Mouse (Mus musculus): Measurements from ENCODE around the gene Kcnmb2. TPM values are rescaled to one million over a fixed set of nuclear protein-coding genes. Genes with fewer than 3 reads are reported as not detected.
A peak's percentile ranks its signal among the peaks of the same experiment; 100 is the strongest.

Gene Kcnmb2
- total RNA-seq, 1 experiment from 2014 or later = not detected

DNA sequence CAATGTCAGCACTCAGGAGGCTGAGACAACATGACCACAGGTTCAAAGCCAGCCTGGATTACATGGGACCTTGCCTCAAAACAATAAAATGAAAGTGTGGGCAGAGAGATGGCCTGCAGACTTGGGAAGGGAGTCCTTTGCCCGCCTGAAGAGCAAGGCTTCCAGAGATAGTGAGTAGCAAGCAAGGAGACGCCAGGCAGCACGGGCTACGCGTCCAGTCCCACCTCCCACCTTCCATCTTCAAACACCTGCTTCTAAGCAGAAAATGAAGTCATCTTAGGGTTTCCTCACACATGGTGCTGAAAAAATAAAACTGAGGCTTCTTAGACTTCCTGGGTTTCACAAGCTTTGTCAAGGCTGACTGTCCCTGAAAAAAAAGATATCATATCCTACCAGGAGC is 109.3 kb downstream of the Kcnmb2 start:
- no peak for ATAC-seq (replicated peaks; ENCODE audit: low read depth, poor library complexity, severe bottlenecking)

DNA sequence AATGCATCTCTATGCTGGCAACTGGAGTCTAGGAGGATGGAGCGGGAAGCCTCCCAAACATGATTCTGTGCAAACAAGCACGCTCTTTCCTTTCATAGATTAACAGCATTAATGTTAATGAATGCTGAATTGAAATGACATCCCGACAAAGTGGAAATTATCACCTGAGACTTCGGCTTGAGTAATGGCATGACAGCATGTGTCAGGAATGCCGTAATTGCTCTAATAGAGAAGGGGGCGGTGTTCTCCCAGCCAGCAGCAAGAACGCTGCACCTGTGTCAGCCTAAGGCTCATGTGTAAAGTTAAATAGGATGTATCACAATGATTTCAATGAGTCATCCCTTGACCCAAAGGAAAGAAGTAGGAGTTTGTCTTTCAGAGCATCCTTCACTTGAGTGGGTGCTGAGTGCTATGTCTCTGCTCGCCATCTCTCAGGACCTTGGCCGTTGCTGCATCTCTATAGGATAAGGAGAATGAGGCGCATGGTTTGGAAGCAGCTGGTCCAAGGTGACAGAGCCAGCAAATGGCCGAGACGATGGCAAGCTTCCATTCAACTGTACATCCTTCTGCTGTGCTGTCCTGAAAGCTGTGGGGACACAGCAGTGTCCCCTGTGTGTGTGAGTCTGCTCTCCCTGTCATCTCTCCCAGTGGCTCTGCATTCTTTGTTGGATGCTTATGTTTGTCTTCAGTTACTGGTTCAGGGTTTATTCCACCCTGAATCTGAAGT is 110.1 kb downstream of the Kcnmb2 start:
- ATAC-seq (replicated peaks; ENCODE audit: low read depth, poor library complexity, severe bottlenecking) = no peak

DNA sequence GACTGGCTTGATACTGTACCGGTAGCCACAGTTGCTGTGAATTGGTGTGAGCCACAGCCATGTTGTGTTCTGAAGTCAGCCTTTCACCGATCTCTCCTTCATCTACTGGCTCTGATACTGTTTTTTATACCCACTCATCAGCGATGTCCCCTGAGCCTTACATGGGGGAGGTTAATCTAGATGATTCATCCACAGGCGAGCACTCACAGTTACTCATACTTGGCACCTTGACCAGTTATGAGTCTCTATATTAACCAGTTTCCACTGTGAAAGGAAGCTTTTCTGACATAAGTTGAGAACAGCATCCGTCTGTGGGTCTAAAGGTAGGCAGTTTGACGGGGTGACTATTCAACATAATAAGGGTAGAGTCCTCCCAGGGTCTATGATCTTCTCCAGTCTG is 118.7 kb downstream of the Kcnmb2 start:
- no peak for ATAC-seq (replicated peaks; ENCODE audit: low read depth, poor library complexity, severe bottlenecking)

DNA sequence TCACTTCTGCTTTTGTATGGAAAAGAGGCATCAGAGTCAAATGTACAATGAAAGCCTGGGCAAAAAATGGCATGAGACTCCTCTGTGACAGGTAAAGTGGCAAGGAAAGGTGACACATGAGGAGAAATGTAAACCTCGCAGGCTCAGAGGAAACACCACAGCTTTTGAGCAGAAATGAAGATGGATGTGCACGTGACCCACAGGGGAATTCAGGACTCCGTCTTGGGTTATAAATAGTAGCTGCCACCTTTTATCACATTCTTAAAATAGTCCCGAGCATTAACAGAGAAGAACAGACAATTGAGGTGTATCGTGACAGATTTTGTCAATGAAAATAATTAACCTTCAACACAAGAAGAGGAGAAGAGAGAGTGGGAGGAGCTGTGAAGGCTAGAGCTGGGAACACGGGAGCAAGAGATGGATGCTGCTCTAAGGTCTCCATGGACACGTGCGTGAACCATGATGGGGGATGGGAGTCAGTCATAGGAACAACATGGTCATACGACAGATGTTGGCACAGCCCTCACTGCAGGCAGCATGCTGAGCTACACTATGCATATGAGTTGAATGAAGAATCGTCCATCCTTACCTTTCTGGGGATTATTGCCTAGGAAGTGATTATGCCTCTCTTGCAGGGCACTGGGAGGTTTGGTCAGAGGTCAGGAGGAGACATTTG is 127.2 kb downstream of the Kcnmb2 start:
- ATAC-seq (replicated peaks; ENCODE audit: low read depth, poor library complexity, severe bottlenecking) = no peak

DNA sequence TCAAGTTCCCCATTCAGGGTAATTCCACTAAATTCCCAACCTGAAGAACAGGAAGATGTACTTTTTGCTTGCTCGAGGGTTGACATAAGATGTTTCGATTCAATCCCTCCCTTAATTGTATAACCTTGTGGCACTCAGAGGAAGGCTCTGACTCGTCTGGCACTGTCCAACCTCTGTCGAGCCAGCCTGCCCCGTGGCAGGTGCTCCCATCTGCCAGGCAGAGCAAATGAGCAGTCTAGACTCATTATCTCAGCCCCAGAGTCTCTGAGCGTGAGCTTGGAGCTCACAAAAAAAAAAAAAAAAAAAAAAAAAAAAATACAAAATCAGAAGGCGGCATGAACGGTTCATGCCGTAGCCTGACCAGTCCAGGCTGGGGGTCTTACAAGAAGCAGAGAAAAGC is 130.1 kb downstream of the Kcnmb2 start:
- ATAC-seq (replicated peaks; ENCODE audit: low read depth, poor library complexity, severe bottlenecking) = no peak

DNA sequence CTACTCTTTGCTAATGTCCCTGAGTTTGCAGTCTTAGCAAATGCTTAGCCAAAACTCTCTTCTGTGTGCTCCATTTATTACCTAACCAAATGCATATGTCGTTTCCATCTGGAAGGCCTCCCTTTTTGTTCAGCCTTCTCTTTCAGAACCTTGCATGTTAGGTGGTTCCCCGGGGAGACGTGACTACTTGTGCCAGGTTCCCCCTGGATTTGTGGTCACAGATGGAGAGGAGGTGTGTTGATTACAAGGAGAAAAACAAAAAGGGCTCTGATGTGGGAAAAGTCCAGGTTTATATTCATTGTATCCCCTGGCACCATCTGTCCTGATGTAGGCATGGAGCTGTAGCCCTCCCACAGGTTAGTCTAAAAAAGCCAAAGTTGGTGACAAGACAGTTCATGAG is 141.5 kb downstream of the Kcnmb2 start:
- no peak for ATAC-seq (replicated peaks; ENCODE audit: low read depth, poor library complexity, severe bottlenecking)

DNA sequence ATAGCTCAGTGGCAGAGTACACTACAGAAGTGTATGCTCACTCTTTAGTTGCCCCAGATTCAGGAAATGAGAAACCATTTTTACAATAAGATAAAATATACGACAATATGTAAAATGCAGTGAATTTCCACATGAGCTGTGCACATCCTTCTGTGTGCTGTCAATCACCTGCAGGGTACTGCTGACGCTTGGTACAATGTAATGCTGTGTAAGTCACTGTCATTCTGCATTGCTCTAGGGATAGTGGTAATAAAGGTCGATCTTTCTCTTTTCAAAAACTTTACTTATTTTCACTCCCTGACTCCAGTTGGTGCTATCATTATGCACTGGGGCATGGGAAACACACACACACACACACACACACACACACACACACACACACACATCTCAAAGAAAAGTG is 146.5 kb downstream of the Kcnmb2 start:
- no peak for ATAC-seq (replicated peaks; ENCODE audit: low read depth, poor library complexity, severe bottlenecking)

DNA sequence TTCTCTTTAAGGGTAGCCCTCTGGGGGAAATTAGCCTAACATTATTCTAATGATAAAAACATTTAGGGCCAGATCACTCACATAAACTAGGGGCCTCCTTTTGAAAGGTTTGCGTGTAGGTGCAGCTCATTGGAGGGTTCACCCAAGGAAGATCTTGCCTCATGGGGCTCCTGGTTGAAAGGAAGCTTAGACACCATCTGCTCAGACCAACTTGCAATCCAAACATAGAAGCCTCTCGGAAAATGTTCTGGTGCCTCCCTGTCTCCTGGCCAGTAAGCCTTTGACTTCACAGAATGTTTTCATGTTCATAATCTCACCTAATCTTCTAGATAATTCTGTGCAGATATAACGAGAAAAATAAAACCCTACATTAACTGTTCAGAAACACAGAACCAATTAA is 150.3 kb downstream of the Kcnmb2 start:
- no peak for ATAC-seq (replicated peaks; ENCODE audit: low read depth, poor library complexity, severe bottlenecking)

DNA sequence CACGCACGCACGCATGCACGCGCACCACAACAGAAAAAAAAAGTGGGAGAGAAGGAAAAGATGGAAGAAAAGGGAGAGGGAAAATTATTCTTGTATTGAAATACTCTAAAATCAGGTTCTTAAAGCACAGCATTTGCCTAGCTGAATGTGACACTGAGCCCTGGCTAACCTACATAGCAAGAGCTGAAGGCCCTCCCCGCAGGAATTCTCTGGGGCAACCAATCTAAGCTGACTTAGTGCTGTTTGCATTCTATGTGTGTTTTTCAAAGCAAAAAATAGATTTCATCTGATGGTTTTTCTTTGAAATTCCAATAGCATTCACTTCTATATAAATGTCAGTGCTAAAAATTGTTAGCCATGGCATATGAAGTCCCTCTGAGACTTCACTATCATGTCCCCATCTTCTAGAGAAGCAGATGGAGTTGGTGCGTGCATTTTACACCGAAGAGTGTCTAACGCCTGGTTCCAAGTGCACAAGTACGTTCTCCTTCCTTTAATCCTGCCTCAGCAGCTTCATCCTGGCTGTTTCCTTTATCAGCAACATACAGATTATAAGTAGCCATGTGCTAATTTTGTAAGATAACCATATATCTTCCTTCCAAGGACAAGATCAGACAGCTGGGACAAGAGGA is 151.4 kb downstream of the Kcnmb2 start:
- ATAC-seq (replicated peaks; ENCODE audit: low read depth, poor library complexity, severe bottlenecking) = no peak

DNA sequence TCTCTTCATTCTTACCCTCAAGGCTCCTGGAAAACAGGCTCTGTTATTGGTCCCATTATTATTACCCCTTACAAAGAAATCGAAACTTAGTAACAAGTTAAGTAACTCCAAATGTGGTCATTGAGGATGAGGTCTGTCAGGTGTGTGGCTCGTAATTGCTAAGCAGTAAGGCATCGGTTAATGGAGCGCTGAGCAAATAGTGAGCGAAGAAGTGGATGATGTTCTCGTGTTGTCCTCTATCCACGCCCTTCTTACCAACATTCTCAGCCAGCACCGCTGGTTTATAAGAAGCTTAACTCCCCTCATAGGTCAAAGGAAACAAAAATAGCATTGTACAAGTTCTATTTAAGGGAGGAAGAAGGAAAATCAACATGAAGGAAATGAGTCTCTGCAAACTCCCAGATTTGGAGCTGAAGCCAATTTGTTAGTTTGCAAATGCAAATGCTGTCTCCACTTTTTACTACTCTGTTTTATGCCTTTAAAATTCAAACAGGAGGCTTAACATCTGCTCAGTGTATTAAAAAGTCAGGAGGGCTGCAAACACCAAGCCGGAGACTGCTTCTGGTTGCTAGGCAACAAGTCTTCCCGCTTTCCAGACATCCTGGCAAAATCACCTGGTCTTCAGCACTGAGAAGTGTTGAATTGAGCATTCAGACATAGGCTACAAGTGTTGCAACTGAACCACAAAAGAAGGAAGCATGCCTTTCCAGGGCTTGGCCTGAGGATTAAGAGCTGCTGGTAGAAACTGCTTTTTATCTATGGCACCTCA is 157.8 kb downstream of the Kcnmb2 start:
- no peak for ATAC-seq (replicated peaks; ENCODE audit: low read depth, poor library complexity, severe bottlenecking)

DNA sequence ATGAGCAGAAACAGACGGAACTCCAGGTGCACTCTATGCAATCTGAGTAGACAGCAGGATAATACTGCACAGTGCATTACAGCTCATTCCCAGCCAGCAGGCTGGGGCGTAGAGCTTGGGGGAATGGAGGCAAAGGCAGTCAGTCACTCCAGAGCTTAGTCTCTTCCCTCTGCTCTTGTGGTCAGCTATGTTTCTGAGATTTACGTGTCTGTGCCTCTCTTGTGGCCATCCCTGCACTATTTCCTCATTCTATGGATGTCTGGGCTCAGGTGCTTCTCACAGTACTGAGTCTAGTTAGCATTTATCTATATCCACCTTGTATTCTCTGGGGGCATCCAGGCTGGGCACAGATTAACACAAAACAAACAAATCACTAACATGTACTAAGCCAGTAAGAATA is 160.4 kb downstream of the Kcnmb2 start:
- peak; percentile 25; the same call in 1 of the 2 replicates for ATAC-seq (replicated peaks; ENCODE audit: low read depth, poor library complexity, severe bottlenecking)

DNA sequence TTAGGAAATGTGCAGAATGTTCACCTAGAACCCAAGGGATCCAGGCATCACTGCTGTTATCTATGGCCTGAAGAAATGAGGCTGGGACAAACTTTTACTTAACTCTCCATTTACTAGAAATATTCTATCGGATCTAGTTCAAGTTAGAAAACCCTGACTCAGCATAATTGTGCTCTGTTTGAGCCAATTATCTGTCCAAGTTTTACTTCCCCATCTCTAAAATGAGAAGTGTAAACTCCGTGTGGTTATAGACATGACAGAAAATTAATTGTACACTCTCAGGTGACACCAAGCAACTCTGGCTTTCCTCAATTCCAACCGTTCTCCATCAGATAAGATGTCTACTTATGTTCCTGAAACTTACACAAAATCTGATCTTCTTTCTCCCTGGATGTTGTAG is 161.0 kb downstream of the Kcnmb2 start:
- peak; percentile 68 for ATAC-seq (replicated peaks; ENCODE audit: low read depth, poor library complexity, severe bottlenecking)

DNA sequence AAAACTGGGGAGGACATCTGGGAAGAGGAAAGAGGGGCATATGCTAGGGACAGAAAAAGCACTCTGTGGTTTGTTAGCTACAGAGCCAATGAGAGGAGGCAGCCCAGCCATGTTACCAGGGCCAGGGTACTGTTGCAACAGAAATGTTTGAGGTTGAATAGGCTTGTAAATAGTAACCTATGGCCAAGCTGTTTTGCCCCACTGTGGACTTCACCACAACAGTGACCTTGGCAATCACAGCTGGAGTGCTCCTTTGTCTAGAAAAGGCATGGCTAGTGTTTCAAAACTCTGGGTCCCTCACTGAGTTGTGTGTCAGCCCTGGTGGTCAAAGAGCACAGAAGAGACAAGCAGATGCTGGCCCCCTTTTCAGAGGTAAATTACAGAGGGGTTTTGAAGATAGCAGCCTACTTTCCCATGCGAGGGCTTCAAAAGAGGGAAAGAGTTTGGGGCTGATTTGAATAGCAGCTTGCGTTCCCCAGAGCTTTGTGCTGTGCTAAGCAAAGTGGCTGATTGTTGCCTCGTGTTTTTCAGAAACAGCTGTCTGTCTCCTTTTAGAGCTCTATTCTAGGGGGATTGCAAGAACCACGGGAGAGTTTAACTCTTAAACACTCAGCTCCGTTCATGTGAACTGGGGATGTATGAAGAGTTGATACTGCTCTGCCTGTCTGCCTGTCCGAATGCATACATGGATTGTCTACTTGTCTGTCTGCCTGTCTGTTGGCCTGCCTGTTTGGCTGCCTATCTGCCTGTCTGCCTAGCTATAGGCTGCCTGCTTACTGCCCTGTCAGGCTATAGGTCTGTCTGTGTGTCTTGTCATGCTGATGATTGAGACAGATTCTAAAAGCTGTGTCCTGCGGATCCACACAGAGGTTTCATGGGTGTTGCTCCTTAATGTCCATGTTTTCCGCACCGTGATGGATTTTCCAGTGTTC is 165.0 kb downstream of the Kcnmb2 start:
- ATAC-seq (replicated peaks; ENCODE audit: low read depth, poor library complexity, severe bottlenecking) = no peak

DNA sequence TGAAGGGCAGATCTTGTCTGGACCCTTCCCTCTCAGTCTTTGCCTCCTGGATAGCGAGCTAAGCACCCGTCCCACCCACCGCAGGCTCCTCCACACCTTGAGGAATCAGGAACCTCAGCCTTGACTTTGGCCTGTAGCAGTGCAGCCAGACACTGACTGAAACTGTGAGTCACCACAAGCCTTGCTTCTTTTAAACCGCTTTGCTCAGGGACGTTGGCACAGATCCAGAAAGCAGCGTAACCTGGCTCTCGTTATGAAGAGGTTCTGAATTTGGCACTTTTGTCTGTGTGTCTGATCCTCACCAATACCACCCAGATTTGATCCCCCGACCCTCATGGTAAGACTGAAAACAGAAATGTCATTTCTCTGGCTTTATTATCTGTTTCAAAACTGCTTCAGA is 171.6 kb downstream of the Kcnmb2 start:
- no peak for ATAC-seq (replicated peaks; ENCODE audit: low read depth, poor library complexity, severe bottlenecking)

DNA sequence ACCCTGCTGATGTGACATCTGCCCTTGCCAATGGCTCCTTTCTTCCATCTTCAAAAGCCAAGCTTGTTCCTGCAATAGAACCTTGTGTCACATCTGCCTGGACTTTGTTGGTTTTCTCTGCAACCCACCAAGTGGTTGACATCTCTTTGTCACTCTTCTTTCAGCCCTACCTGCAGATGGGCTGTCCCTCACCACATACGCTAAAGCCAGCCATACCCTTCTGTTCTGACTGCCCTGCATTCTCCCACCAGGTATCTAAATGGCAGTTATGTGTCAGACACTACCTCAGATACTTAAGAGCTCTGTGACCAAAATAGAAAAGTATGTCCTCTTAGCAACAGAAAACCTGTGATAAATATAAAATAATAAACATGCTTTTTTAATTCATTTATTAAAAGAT is 186.5 kb downstream of the Kcnmb2 start:
- ATAC-seq (replicated peaks; ENCODE audit: low read depth, poor library complexity, severe bottlenecking) = no peak

DNA sequence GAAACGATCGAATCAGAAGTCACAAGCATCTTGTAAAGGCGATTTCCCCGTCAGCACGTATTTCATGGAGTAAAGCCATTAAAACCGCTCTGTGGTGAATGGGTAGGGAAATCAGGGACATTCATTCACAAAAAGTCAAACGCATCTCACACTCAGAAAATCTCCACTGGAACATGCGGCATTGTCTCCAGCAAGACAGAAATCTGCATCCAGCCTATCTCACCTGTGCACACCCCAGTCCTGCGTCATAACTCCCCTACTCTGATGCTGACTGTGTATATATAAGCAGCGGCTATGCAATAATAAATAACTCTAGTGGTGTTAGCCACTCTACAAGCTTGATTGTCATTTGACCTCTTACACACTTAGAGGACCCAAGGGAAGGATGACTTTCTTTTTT is 199.1 kb downstream of the Kcnmb2 start:
- no peak for ATAC-seq (replicated peaks; ENCODE audit: low read depth, poor library complexity, severe bottlenecking)

DNA sequence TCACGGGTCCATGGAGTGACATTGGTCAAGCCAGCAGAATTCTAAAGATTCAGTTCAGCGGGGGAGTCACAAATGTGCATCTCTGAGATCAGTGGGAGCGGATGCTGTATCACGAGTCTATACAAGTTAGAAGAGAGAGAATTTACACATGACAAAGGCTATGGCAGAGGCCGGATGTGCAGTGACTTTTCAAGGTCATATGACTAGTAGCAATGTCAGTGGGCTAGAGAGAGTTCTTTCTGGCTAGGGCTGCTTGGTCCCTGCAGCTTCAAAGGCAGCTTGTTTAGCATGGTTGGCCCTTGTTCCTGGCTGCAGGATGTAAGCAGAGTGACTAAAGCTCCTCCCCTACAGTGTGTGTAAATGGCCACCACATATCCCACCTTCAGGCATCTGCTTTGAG is 217.5 kb downstream of the Kcnmb2 start:
- ATAC-seq (replicated peaks; ENCODE audit: low read depth, poor library complexity, severe bottlenecking) = no peak

DNA sequence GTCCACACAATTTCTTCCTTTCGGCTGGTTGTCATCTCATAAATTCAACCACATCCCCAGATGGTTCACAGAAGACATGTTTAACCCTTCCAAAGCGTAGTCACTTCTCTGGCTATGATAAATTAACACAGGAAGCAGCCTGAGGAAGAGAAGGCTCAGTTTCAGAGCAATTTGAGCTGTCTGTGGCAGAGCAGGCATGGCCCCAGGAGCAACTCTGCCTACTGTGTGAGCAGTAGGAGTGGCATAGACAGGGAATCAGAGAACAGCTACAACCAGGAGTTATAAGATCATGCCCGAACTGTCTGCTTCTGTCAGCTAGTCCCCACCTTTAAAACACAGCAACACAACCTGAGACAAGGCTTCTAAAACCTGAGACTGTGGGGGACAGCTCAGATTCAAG is 219.4 kb downstream of the Kcnmb2 start:
- no peak for ATAC-seq (replicated peaks; ENCODE audit: low read depth, poor library complexity, severe bottlenecking)

DNA sequence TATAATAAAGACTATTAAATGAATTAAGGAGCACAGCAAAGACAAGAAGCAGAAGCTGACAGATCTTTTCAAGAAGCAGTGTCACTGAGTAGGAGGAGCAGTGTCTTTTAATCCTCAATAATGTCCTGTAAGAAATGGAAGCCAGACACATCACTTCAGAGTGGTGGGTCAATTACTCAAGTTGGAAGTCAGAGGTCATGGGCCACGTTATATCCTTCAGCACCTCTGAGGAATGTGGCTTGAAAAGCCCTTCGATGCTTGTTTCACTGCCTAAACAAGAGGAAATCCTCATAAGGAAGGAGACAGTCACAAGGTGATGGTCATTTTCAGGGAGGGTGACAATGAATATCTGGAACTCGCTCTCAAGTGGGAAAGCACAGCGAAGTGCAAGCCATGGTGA is 223.1 kb downstream of the Kcnmb2 start:
- no peak for ATAC-seq (replicated peaks; ENCODE audit: low read depth, poor library complexity, severe bottlenecking)

DNA sequence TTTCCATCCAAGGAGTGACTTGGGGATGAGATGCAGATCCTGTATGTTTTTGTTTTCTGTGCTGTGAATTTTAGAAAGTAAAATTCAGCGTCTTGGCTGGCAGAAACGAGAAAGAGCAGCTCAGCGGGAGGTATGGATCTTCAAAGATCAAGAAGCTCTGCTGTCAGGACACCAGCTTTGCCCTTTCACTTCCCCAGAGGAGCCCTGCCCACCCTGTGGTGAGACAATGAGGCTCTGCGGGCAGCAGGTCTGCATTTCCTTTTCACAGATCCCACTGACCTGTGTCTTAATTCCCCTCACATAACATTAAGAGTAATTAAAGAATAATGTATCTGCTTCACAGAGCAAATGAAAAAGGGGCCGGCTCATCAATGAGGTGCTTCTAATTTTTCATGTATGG is 226.1 kb downstream of the Kcnmb2 start:
- no peak for ATAC-seq (replicated peaks; ENCODE audit: low read depth, poor library complexity, severe bottlenecking)
